Mouse (Mus musculus): ENCODE results near the gene Pde4d. TPM values are rescaled to one million over a fixed set of nuclear protein-coding genes. Genes with fewer than 3 reads are reported as not detected.

The Pde4d gene
- total and polyA plus RNA-seq, 3 experiments, result 18.5 to 18.8 TPM; not detected in 1

GRCm38 (mm10) chr13:109548263-109548662 lies 1098.5 kb downstream of the Pde4d start:
- DNase-seq (ENCODE audit: low read depth, low spot score), result peak; percentile 61
- H3K9ac ChIP-seq (ENCODE audit: control insufficient read depth, low read depth, low read length, poor library complexity, severe bottlenecking), result no peak overlapping the region
- H3K27me3 ChIP-seq (ENCODE audit: control insufficient read depth in 1 of 2, insufficient read depth in 2 of 2, low read length in 2 of 2), result peaks cover 4% of the 10 kb centered on the region in 2 experiments
- H3K4me1 ChIP-seq (ENCODE audit: control insufficient read depth in 1 of 2, insufficient read depth in 2 of 2, low read length in 2 of 2), result peaks cover 0 to 3% of the 10 kb centered on the region in 2 experiments; a peak in 1 of 4 replicates
- no peak overlapping the region for H3K27ac ChIP-seq (ENCODE audit: control insufficient read depth, low read depth, low read length)
- H3K4me3 ChIP-seq (ENCODE audit: control insufficient read depth in 1 of 2, insufficient read depth in 1 of 2, low read depth in 2 of 2, low read length in 2 of 2), result no peak overlapping the region
- TF ChIP-seq CTCF (IDR thresholded peaks at IDR 0.05 in 2 of 3, conservative IDR thresholded peaks at IDR 0.05 in 1 of 3; ENCODE audit: control insufficient read depth in 1 of 3, insufficient read depth in 1 of 3, low read depth in 2 of 3, low read length in 3 of 3, poor library complexity in 1 of 3, severe bottlenecking in 1 of 3) (peak in 2 of 3 experiments; percentile 66 to 70; a peak in 4 of 6 replicates), SMC3 (IDR thresholded peaks at IDR 0.05; ENCODE audit: low read depth, low read length) (peak; percentile 47), RCOR1 (IDR thresholded peaks at IDR 0.05; ENCODE audit: low read depth, low read length) (no peak), SIN3A (IDR thresholded peaks at IDR 0.05; ENCODE audit: low read length) (no peak), RAD21 (IDR thresholded peaks at IDR 0.05; ENCODE audit: low read depth, low read length) (peak; percentile 34), ZNF384 (IDR thresholded peaks at IDR 0.05; ENCODE audit: low read depth, low read length) (peak; percentile 35; the same call in 1 of the 2 replicates), UBTF (IDR thresholded peaks at IDR 0.05; ENCODE audit: borderline replicate concordance, insufficient read depth, low read depth, low read length) (no peak)
- peaks cover 0 to 2% of the 10 kb centered on the region in 2 experiments; a peak in 2 of 4 replicates for H3K36me3 ChIP-seq (ENCODE audit: control insufficient read depth in 1 of 2, insufficient read depth in 2 of 2, low read length in 2 of 2)
- H3K9me3 ChIP-seq (replicated peaks; ENCODE audit: insufficient read depth, low read length), result no peaks in the 10 kb centered on the region
- no peaks in the 10 kb centered on the region for H3K79me2 ChIP-seq (ENCODE audit: control insufficient read depth, insufficient read depth, low read length, poor library complexity)

- Histone ChIP-seq H3K4me1 (ENCODE audit: control insufficient read depth in 1 of 2, insufficient read depth in 2 of 2, low read length in 2 of 2) (peaks cover 0 to 3% of the 10 kb centered on the region in 2 experiments; a peak in 1 of 4 replicates), H3K27me3 (ENCODE audit: control insufficient read depth in 1 of 2, insufficient read depth in 2 of 2, low read length in 2 of 2) (peaks cover 4 to 6% of the 10 kb centered on the region in 2 experiments), H3K4me3 (ENCODE audit: control insufficient read depth in 1 of 2, insufficient read depth in 1 of 2, low read depth in 2 of 2, low read length in 2 of 2) (no peak overlapping the region), H3K36me3 (ENCODE audit: control insufficient read depth in 1 of 2, insufficient read depth in 2 of 2, low read length in 2 of 2) (peaks cover 0 to 2% of the 10 kb centered on the region in 2 experiments; a peak in 2 of 4 replicates), H3K27ac (ENCODE audit: control insufficient read depth, low read depth, low read length) (no peak overlapping the region), H3K9me3 (replicated peaks; ENCODE audit: insufficient read depth, low read length) (no peaks in the 10 kb centered on the region), H3K9ac (ENCODE audit: control insufficient read depth, low read depth, low read length, poor library complexity, severe bottlenecking) (no peak overlapping the region), H3K79me2 (ENCODE audit: control insufficient read depth, insufficient read depth, low read length, poor library complexity) (no peaks in the 10 kb centered on the region)
- DNase-seq (ENCODE audit: low read depth, low spot score), result no peak
- no peak for TF ChIP-seq EP300 (IDR thresholded peaks at IDR 0.05; ENCODE audit: low read depth in 1 of 2, low read length in 2 of 2)
- TF ChIP-seq POLR2AphosphoS2 (IDR thresholded peaks at IDR 0.05; ENCODE audit: low read length), result no peak
- no peak for TF ChIP-seq RAD21 (IDR thresholded peaks at IDR 0.05; ENCODE audit: low read depth, low read length)
- TF ChIP-seq ELF1 (IDR thresholded peaks at IDR 0.05; ENCODE audit: low read depth, low read length), result no peak
- no peak for TF ChIP-seq TBP (IDR thresholded peaks at IDR 0.05; ENCODE audit: low read depth, low read length)
- no peak for TF ChIP-seq USF1 (IDR thresholded peaks at IDR 0.05; ENCODE audit: low read depth, low read length)
- TF ChIP-seq SMC3 (IDR thresholded peaks at IDR 0.05; ENCODE audit: low read depth, low read length), result no peak
These were observed 1099.2 kb downstream of the Pde4d start for GRCm38 (mm10) chr13:109548771-109549555.

- H3K9me3 ChIP-seq (replicated peaks; ENCODE audit: insufficient read depth, low read length), result no peaks in the 10 kb centered on the region
- H3K36me3 ChIP-seq (ENCODE audit: control insufficient read depth in 1 of 2, insufficient read depth in 2 of 2, low read length in 2 of 2), result peaks cover 0 to 2% of the 10 kb centered on the region in 2 experiments; a peak in 2 of 4 replicates
- H3K4me1 ChIP-seq (ENCODE audit: control insufficient read depth in 1 of 2, insufficient read depth in 2 of 2, low read length in 2 of 2), result peaks cover 0 to 3% of the 10 kb centered on the region in 2 experiments; a peak in 1 of 4 replicates
- H3K27me3 ChIP-seq (ENCODE audit: control insufficient read depth in 1 of 2, insufficient read depth in 2 of 2, low read length in 2 of 2), result peaks cover 6 to 10% of the 10 kb centered on the region in 2 experiments
- TF ChIP-seq ZKSCAN1 (IDR thresholded peaks at IDR 0.05; ENCODE audit: low read depth, low read length) (no peak), NELFE (IDR thresholded peaks at IDR 0.05; ENCODE audit: low read depth, low read length) (no peak), EP300 (IDR thresholded peaks at IDR 0.05; ENCODE audit: low read depth in 1 of 2, low read length in 2 of 2) (no peak), CHD1 (IDR thresholded peaks at IDR 0.05; ENCODE audit: low read depth, low read length) (no peak), KAT2A (conservative IDR thresholded peaks at IDR 0.05; ENCODE audit: low read depth, low read length) (no peak), JUND (IDR thresholded peaks at IDR 0.05; ENCODE audit: low read depth, low read length) (no peak), MYB (IDR thresholded peaks at IDR 0.05; ENCODE audit: low read depth, low read length) (no peak)
- no peaks in the 10 kb centered on the region for H3K79me2 ChIP-seq (ENCODE audit: control insufficient read depth, insufficient read depth, low read length, poor library complexity)
- DNase-seq (ENCODE audit: low read depth, low spot score), result no peak
- no peak overlapping the region for H3K4me3 ChIP-seq (ENCODE audit: control insufficient read depth in 1 of 2, insufficient read depth in 1 of 2, low read depth in 2 of 2, low read length in 2 of 2)
- no peak overlapping the region for H3K9ac ChIP-seq (ENCODE audit: control insufficient read depth, low read depth, low read length, poor library complexity, severe bottlenecking)
- H3K27ac ChIP-seq (ENCODE audit: control insufficient read depth, low read depth, low read length), result no peak overlapping the region
These were observed 1102.1 kb downstream of the Pde4d start for GRCm38 (mm10) chr13:109551836-109552235.

All from MEL (cell line).